Mouse (Mus musculus) testis, adult 2 months (tissue): Measurements from ENCODE around the gene Col25a1. TPM values are rescaled to one million over a fixed set of nuclear protein-coding genes. Genes with fewer than 3 reads are reported as not detected.

ENCODE experiments used
- H3K27ac ChIP-seq: fragments of 200-500 bp; 2 replicates; pipeline ENCODE4 v1.5.1; 2012; ENCODE audit warnings: low read depth, low read length; ENCODE audit not compliant: control insufficient read depth, insufficient read depth
- H3K27me3 ChIP-seq: fragments of 200-500 bp; 2 replicates; pipeline ENCODE4 v1.6.1; 2012; ENCODE audit warnings: mild to moderate bottlenecking, low read length, moderate library complexity; ENCODE audit not compliant: control insufficient read depth, insufficient read depth
- H3K36me3 ChIP-seq: fragments of 200-500 bp; 2 replicates; pipeline ENCODE4 v1.6.1; 2012; ENCODE audit warnings: mild to moderate bottlenecking, low read length; ENCODE audit not compliant: control insufficient read depth, insufficient read depth
- H3K4me1 ChIP-seq: fragments of 200-500 bp; 2 replicates; pipeline ENCODE4 v1.6.1; 2012; ENCODE audit warnings: low read length; ENCODE audit not compliant: control insufficient read depth, insufficient read depth
- H3K4me3 ChIP-seq: fragments of 200-500 bp; 2 replicates; pipeline ENCODE4 v1.5.1; 2012; ENCODE audit warnings: low read depth, mild to moderate bottlenecking, low read length, moderate library complexity, mixed read lengths; ENCODE audit not compliant: control insufficient read depth
- CTCF ChIP-seq: fragments of 200-500 bp; IDR thresholded peaks from 2 replicates; pipeline ENCODE4 v1.5.1; 2012; ENCODE audit warnings: low read depth, mild to moderate bottlenecking, inconsistent platforms, low read length, moderate library complexity; ENCODE audit not compliant: control insufficient read depth, insufficient read depth, insufficient replicate concordance
- POLR2A ChIP-seq: fragments of 200-500 bp; IDR thresholded peaks from 2 replicates; pipeline ENCODE4 v1.6.1; 2012; ENCODE audit warnings: low read depth, mild to moderate bottlenecking, inconsistent platforms, low read length, moderate library complexity; ENCODE audit not compliant: control insufficient read depth
- polyA plus RNA-seq: library from polyadenylated mRNA; depleted of rRNA; stranded (reverse); fragments of >200 nt; gene quantifications from 2 replicates; pipeline ENCODE4 v1.2.3, GENCODE M21; 2012

Col25a1 gene
- polyA plus RNA-seq, 1 experiment, result 1.9 TPM

DNA sequence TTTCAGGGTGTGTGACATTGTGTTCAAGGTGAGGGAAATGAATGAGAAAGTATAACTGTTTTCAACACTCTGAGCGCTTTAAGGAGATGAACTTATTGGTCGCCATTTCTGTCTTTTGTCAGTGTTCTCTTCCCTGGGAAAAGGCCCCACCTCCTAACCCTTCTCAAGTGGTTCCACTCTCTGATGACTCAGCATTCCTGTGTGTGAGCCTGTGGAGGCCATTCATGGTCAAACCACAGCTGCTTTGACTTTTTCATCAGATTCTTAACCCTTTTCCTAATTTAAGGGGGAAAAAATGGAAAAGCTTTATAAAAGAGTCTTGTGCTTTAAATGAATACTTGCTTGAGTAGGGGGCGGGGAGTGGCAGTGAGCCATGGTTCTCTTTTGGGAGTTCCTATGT, 89.5 kb downstream of the Col25a1 start:
- TF ChIP-seq CTCF, result no peak
- TF ChIP-seq POLR2A, result no peak
- Histone ChIP-seq H3K27me3 (no peaks in the 10 kb centered on the region), H3K4me3 (no peak overlapping the region), H3K4me1 (no peaks in the 10 kb centered on the region), H3K27ac (no peak overlapping the region), H3K36me3 (no peaks in the 10 kb centered on the region)

DNA sequence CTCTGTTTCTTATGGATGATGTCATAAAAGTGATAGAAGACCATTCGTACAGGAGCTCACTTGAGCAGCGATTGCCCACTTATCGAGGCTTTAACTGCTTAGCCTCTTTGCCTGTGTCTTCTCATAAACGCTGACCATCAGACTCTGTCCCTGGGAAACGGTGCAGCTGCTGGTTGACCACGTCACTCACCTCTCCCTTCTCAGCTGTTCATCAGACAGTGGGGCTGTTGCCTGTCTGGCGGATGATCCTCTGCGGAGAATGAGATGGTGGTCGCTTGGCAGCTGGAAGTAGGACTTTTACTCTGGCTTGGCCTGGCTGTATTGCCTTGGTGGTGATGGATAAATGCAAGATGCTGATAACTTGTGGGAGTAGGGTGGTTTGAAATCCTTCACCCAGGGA, 96.9 kb downstream of the Col25a1 start:
- H3K4me3 ChIP-seq, result no peak overlapping the region
- no peaks in the 10 kb centered on the region for H3K36me3 ChIP-seq
- H3K27me3 ChIP-seq, result no peaks in the 10 kb centered on the region
- H3K4me1 ChIP-seq, result no peaks in the 10 kb centered on the region
- no peak overlapping the region for H3K27ac ChIP-seq
- TF ChIP-seq CTCF, result no peak
- TF ChIP-seq POLR2A, result no peak

DNA sequence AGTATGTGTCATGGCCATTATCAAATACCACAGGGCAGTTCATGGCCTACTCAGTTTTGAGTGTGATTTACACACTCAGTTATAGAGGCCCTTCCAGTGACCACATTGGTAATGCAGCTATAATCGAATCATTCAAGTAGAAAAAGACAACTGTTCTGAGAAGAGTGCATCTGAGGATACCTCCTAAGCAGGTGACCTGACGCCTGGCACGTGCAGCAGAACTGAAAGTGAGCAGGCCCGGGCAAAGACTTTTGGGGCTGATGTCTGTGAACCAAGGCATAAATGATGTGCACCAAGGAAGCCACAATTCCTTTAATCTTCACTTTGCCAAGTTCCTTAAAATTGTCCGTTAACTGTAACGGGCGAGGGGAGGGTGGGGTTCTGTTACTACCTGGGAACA, 101.6 kb downstream of the Col25a1 start:
- Histone ChIP-seq H3K4me3 (no peak overlapping the region), H3K4me1 (no peaks in the 10 kb centered on the region), H3K27ac (no peak overlapping the region), H3K27me3 (no peaks in the 10 kb centered on the region), H3K36me3 (no peaks in the 10 kb centered on the region)
- TF ChIP-seq POLR2A, result no peak
- no peak for TF ChIP-seq CTCF

DNA sequence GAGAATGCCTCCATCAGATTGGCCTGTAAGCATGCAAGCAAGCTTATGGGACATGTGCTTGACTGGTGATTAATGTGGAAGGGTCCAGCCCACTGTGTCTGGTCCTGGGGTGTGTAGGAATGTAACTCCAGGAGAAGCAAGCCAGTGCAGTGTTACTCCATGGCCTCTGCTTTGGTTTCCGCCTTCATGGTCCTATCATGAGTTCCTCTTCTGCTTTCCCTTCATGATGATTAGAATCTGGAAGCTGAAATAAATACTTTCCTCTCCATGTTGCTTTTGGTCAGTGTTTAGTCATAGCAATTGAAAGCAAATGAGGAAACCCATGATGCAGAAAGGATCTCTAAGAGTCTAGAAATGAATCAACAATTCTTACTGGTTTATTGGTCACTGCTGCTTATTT, 103.9 kb downstream of the Col25a1 start:
- Histone ChIP-seq H3K27ac (no peak overlapping the region), H3K27me3 (no peaks in the 10 kb centered on the region), H3K4me1 (no peaks in the 10 kb centered on the region), H3K4me3 (no peak overlapping the region), H3K36me3 (no peaks in the 10 kb centered on the region)
- TF ChIP-seq POLR2A, result no peak
- TF ChIP-seq CTCF, result no peak

DNA sequence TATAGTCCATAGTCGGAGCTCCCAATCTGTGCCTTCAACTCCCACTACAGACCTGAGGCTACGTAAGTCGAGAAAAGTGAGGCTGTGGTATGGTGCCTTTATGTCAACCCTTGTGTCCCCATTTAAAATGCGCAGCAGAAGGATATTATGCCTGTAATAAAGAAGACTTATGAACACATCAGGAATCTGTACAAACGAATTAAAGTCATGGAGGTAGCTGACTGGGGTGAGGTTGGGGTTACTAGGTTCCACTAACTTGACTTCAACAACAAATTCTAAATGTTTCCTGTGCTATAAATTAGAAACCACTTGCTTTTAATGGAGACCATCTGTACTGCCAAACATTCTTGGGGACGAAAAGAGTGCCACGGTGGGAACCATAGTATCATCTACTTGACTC, 104.8 kb downstream of the Col25a1 start:
- no peaks in the 10 kb centered on the region for H3K4me1 ChIP-seq
- TF ChIP-seq CTCF (no peak), POLR2A (no peak)
- no peak overlapping the region for H3K4me3 ChIP-seq
- H3K27me3 ChIP-seq, result no peaks in the 10 kb centered on the region
- no peaks in the 10 kb centered on the region for H3K36me3 ChIP-seq
- no peak overlapping the region for H3K27ac ChIP-seq

DNA sequence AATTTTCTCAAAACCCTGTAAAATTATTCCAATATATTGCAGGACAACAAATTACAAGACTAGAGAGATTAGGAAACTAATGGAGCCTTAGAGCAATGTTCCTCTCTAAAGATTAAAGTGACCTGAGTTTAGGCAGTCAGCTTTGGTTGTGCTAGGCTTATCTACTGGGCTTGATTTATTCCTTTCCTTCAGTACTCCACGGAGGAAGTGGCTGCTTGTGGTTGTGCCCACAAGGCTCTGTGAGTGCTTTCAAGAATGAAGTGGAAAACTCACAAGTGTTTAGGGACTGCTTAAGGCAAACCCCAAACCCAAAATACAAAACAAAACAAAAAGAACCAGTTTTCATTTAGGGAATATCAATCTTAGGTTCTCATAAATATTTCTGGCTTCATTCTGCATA, 106.6 kb downstream of the Col25a1 start:
- Histone ChIP-seq H3K27me3 (no peaks in the 10 kb centered on the region), H3K27ac (no peak overlapping the region), H3K4me1 (no peaks in the 10 kb centered on the region), H3K36me3 (no peaks in the 10 kb centered on the region), H3K4me3 (no peak overlapping the region)
- no peak for TF ChIP-seq CTCF
- no peak for TF ChIP-seq POLR2A

DNA sequence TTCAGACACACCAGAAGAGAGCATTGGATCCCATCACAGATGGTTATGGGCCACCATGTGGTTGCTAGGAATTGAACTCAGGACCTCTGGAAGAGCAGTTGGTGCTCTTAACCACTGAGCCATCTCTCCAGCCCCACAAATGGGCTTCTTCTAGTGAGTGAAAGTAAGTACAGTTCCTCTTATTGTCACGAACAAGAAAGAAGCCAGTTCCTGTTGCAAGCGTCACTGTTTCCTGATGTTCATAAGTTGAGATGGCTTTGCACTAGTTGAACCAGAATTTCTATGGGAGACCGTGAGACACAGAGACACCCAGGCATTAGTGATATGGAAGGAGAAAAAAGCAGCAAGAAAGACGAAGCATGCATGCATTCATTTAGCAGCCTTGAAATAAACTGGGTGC, 110.6 kb downstream of the Col25a1 start:
- H3K4me1 ChIP-seq, result no peaks in the 10 kb centered on the region
- H3K4me3 ChIP-seq, result no peak overlapping the region
- TF ChIP-seq CTCF, result no peak
- TF ChIP-seq POLR2A, result no peak
- H3K27ac ChIP-seq, result no peak overlapping the region
- no peaks in the 10 kb centered on the region for H3K27me3 ChIP-seq
- H3K36me3 ChIP-seq, result no peaks in the 10 kb centered on the region
